Mouse (Mus musculus): Measurements from ENCODE around the gene Pet100. TPM values are rescaled to one million over a fixed set of nuclear protein-coding genes. Genes with fewer than 3 reads are reported as not detected.

Gene Pet100
- total RNA-seq, 1 experiment = 97.6 TPM

DNA sequence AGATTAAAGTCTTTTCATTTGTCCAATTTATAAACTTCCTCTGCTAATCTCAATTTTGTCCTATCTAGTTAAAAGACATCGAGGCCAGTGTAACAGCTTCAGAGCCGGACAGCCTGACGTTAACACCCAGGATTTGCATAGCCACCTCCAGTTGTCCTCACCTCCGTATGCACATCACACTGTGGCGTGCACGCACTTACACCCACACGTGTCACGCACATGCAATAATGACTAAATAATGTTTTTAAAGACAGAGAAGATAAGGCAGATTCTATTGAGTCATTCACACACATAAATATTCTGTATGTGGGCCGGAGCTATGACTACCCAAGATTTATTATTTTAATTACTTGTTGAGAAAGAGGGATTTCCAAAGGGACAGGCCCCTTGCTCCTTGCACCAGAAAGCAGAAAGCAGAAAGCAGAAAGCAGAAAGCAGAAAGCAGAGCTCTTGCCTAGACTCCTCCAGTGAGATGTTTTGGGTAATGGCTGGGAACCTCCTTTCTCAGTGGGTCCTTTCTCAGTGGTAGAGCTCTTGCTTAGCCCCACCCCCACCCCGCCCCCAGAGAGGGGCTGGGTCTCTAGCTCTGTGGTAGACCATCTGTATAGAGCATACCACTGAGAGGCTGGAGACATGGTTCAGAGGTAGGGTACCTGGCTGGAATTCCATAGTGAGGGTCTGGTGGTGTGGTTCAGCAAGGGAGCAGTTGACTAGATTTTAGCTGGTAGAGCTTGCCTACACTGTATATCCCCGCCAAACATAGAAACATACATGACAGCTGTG lies 33.6 kb downstream of the Pet100 start:
- DNase-seq (ENCODE audit: low read depth, low spot score) = no peak
- in situ Hi-C loops (cut with MboI; ENCODE audit: low sequenced_read_pairs in 2 of 2, unreplicated experiment in 2 of 2) = no loop called here
- H3K4me3 ChIP-seq (ENCODE audit: insufficient read depth in 1 of 2, low read depth in 1 of 2, low read length in 2 of 2, poor library complexity in 1 of 2, severe bottlenecking in 1 of 2) = no peak overlapping the region
- TF ChIP-seq MAFK (IDR thresholded peaks at IDR 0.05; ENCODE audit: insufficient read depth, low read depth, low read length) (no peak), ZC3H11A (IDR thresholded peaks at IDR 0.05; ENCODE audit: borderline replicate concordance, low read depth, low read length) (no peak), ZNF384 (IDR thresholded peaks at IDR 0.05; ENCODE audit: low read depth, low read length) (no peak), CHD2 (IDR thresholded peaks at IDR 0.05; ENCODE audit: low read depth, low read length) (no peak), HCFC1 (IDR thresholded peaks at IDR 0.05; ENCODE audit: borderline replicate concordance, insufficient read depth, low read length) (no peak)
- H3K4me1 ChIP-seq (ENCODE audit: control insufficient read depth in 2 of 2, insufficient read depth in 2 of 2, low read length in 2 of 2, poor library complexity in 1 of 2) = peaks cover 0 to 5% of the 10 kb centered on the region in 2 experiments; a peak in 1 of 4 replicates
- H3K9ac ChIP-seq (ENCODE audit: insufficient read depth, low read depth, low read length, poor library complexity, severe bottlenecking) = no peak overlapping the region
- no peak overlapping the region for H3K27ac ChIP-seq (ENCODE audit: insufficient read depth, low read depth, low read length, poor library complexity, severe bottlenecking)
- no peaks in the 10 kb centered on the region for H3K9me3 ChIP-seq (ENCODE audit: control insufficient read depth, insufficient read depth, low read depth, low read length)
- no peaks in the 10 kb centered on the region for H3K36me3 ChIP-seq (ENCODE audit: control insufficient read depth, insufficient read depth, low read length, poor library complexity, severe bottlenecking)

DNA sequence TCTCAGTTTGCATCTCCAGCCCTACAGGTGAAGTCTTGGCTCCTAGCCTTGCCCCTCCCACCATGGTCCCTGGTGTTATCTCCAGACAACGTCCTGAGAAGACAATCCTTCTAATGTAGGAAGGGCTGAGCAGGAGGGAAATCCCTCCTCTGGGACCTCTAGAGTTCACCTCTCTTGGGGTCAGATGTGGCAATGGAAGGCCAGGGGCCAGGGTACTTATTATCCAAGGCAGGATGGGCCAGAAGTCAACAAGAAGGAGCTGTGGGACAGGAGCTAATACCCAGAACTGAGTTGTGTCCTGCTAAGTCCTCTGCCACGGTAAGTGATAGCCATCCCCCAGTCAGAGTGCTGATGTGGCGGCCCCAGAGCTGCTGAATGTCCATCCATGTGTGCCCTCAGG lies 34.2 kb downstream of the Pet100 start, which contains the start of gene Retn:
Retn (plus strand) TSS at position 245 of the 400 bp plus-strand sequence.
- H3K27ac ChIP-seq (ENCODE audit: insufficient read depth, low read depth, low read length, poor library complexity, severe bottlenecking) = no peak within 1 kb of the TSS
- peaks cover 0 to 5% of the 10 kb centered on the region in 2 experiments; a peak in 1 of 4 replicates for H3K4me1 ChIP-seq (ENCODE audit: control insufficient read depth in 2 of 2, insufficient read depth in 2 of 2, low read length in 2 of 2, poor library complexity in 1 of 2)
- no peak for DNase-seq (ENCODE audit: low read depth, low spot score)
- no peak within 1 kb of the TSS for H3K4me3 ChIP-seq (ENCODE audit: insufficient read depth in 1 of 2, low read depth in 1 of 2, low read length in 2 of 2, poor library complexity in 1 of 2, severe bottlenecking in 1 of 2)
- in situ Hi-C loops (cut with MboI; ENCODE audit: low sequenced_read_pairs in 2 of 2, unreplicated experiment in 2 of 2) = no loop called here
- H3K9me3 ChIP-seq (ENCODE audit: control insufficient read depth, insufficient read depth, low read depth, low read length) = no peaks in the 10 kb centered on the region
- H3K9ac ChIP-seq (ENCODE audit: insufficient read depth, low read depth, low read length, poor library complexity, severe bottlenecking) = no peak within 1 kb of the TSS
- H3K36me3 ChIP-seq (ENCODE audit: control insufficient read depth, insufficient read depth, low read length, poor library complexity, severe bottlenecking) = no peaks in the 10 kb centered on the region
- TF ChIP-seq ZC3H11A (IDR thresholded peaks at IDR 0.05; ENCODE audit: borderline replicate concordance, low read depth, low read length) = no peak
- no peak for TF ChIP-seq HCFC1 (IDR thresholded peaks at IDR 0.05; ENCODE audit: borderline replicate concordance, insufficient read depth, low read length)
- TF ChIP-seq CHD2 (IDR thresholded peaks at IDR 0.05; ENCODE audit: low read depth, low read length) = no peak
- no peak for TF ChIP-seq ZNF384 (IDR thresholded peaks at IDR 0.05; ENCODE audit: low read depth, low read length)
- TF ChIP-seq MAFK (IDR thresholded peaks at IDR 0.05; ENCODE audit: insufficient read depth, low read depth, low read length) = no peak

DNA sequence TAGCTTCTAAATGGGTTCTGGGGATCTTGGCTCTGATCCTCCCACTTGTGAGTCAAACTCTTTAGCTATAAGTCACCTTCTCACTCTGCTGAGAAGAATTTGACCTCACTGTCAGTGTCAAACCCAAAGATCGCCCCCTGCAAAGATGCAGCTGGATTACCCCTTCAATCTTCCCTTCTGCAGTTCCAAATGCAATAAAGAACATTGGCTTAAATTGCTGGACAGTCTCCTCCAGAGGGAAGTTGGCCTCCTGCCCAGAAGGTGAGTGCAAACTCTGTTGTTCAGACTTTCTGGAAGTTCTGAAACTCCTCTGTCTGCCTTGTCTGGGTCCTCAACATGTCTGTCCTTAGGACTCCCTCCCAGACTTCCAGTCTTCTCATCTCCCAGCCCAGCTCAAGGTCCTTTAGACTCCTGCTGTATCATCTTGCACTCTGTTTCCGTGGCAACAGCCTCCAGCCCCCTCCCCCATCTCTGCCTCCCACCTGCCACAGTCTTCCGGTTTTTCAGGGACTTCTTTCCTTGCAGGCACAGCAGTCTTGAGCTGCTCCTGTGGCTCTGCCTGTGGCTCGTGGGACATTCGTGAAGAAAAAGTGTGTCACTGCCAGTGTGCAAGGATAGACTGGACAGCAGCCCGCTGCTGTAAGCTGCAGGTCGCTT lies 35.5 kb downstream of the Pet100 start:
- H3K4me3 ChIP-seq (ENCODE audit: insufficient read depth in 1 of 2, low read depth in 1 of 2, low read length in 2 of 2, poor library complexity in 1 of 2, severe bottlenecking in 1 of 2) = no peak overlapping the region
- in situ Hi-C loops (cut with MboI; ENCODE audit: low sequenced_read_pairs in 2 of 2, unreplicated experiment in 2 of 2) = no loop called here
- no peak overlapping the region for H3K27ac ChIP-seq (ENCODE audit: insufficient read depth, low read depth, low read length, poor library complexity, severe bottlenecking)

DNA sequence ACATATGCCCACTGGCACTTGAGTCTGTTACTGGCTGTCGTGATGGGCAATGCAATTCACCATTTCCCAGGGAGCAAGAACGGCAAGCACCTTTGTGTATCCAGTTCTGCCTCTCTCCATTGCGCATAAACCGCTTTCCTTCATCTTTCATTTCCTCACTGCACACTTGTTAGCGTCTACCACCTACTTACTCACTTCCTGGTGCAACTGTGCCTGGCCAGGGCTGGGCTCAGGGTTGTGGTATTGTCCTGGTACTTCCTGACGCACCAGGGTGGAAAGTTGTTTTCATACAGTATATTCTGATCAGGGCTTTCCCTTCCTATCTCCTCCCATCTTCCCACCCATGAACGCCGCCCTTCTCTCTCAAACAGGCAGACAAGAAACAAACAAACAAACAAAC lies 39.5 kb downstream of the Pet100 start:
- Histone ChIP-seq H3K9me3 (ENCODE audit: control insufficient read depth, insufficient read depth, low read depth, low read length) (no peaks in the 10 kb centered on the region), H3K27ac (ENCODE audit: insufficient read depth, low read depth, low read length, poor library complexity, severe bottlenecking) (no peak overlapping the region), H3K36me3 (ENCODE audit: control insufficient read depth, insufficient read depth, low read length, poor library complexity, severe bottlenecking) (no peaks in the 10 kb centered on the region), H3K9ac (ENCODE audit: insufficient read depth, low read depth, low read length, poor library complexity, severe bottlenecking) (no peak overlapping the region), H3K4me3 (ENCODE audit: insufficient read depth in 1 of 2, low read depth in 1 of 2, low read length in 2 of 2, poor library complexity in 1 of 2, severe bottlenecking in 1 of 2) (no peak overlapping the region), H3K4me1 (ENCODE audit: control insufficient read depth in 2 of 2, insufficient read depth in 2 of 2, low read length in 2 of 2, poor library complexity in 1 of 2) (peaks cover 0 to 4% of the 10 kb centered on the region in 2 experiments; a peak in 1 of 4 replicates)
- in situ Hi-C loops (cut with MboI; ENCODE audit: low sequenced_read_pairs in 2 of 2, unreplicated experiment in 2 of 2) = no loop called here
- TF ChIP-seq ZNF384 (IDR thresholded peaks at IDR 0.05; ENCODE audit: low read depth, low read length) = no peak
- TF ChIP-seq CHD2 (IDR thresholded peaks at IDR 0.05; ENCODE audit: low read depth, low read length) = no peak
- TF ChIP-seq ZC3H11A (IDR thresholded peaks at IDR 0.05; ENCODE audit: borderline replicate concordance, low read depth, low read length) = no peak
- TF ChIP-seq HCFC1 (IDR thresholded peaks at IDR 0.05; ENCODE audit: borderline replicate concordance, insufficient read depth, low read length) = no peak
- TF ChIP-seq MAFK (IDR thresholded peaks at IDR 0.05; ENCODE audit: insufficient read depth, low read depth, low read length) = no peak
- DNase-seq (ENCODE audit: low read depth, low spot score) = no peak

More for the DNA sequence above, 35.5 kb downstream of the Pet100 start:
- no peak overlapping the region for H3K9ac ChIP-seq (ENCODE audit: insufficient read depth, low read depth, low read length, poor library complexity, severe bottlenecking)
- no peak for DNase-seq (ENCODE audit: low read depth, low spot score)
- TF ChIP-seq MAFK (IDR thresholded peaks at IDR 0.05; ENCODE audit: insufficient read depth, low read depth, low read length) (no peak), CHD2 (IDR thresholded peaks at IDR 0.05; ENCODE audit: low read depth, low read length) (no peak), HCFC1 (IDR thresholded peaks at IDR 0.05; ENCODE audit: borderline replicate concordance, insufficient read depth, low read length) (no peak), ZC3H11A (IDR thresholded peaks at IDR 0.05; ENCODE audit: borderline replicate concordance, low read depth, low read length) (no peak), ZNF384 (IDR thresholded peaks at IDR 0.05; ENCODE audit: low read depth, low read length) (no peak)
- H3K36me3 ChIP-seq (ENCODE audit: control insufficient read depth, insufficient read depth, low read length, poor library complexity, severe bottlenecking) = no peaks in the 10 kb centered on the region
- H3K9me3 ChIP-seq (ENCODE audit: control insufficient read depth, insufficient read depth, low read depth, low read length) = no peaks in the 10 kb centered on the region
- H3K4me1 ChIP-seq (ENCODE audit: control insufficient read depth in 2 of 2, insufficient read depth in 2 of 2, low read length in 2 of 2, poor library complexity in 1 of 2) = peaks cover 0 to 5% of the 10 kb centered on the region in 2 experiments; a peak in 1 of 4 replicates

All from ES-E14 (cell line).